Mouse (Mus musculus): ENCODE data around the gene Eml6. TPM values are rescaled to one million over a fixed set of nuclear protein-coding genes. Genes with fewer than 3 reads are reported as not detected.
"Not testable (repeated sequence)": the region's sequence is repeated elsewhere in the genome, so short reads cannot be mapped to it uniquely, and the experiment has no call there.

Eml6 gene
- polyA plus RNA-seq, 1 experiment from 2014 or later = 0.52 TPM

DNA sequence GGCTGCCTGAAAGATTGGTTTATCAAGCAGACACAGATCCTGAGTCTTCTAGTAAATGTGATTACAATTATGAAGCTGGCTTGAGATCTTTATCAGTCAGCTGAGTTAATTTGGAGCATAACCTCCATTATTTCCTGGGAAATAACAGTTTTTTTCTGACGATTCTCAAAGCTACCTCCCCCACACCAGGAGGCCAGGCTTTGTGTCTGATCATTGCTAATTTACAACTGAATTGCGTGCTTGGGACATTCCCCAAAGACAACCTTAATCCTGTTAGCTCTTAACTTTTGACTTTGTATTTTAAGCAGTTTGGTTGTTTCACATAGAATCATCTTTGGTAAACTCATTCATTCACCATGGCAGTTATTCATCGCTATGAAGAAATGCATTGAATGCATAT lies 148.6 kb downstream of the Eml6 start:
- H3K4me2 ChIP-seq = no peak overlapping the region
- ATAC-seq (replicated peaks; ENCODE audit: insufficient number of reproducible peaks, low FRiP score, low TSS enrichment) = no peak
- WGBS (ENCODE audit: insufficient replicate concordance) = 73% methylated on average over 3 of the region's 3 CpGs

DNA sequence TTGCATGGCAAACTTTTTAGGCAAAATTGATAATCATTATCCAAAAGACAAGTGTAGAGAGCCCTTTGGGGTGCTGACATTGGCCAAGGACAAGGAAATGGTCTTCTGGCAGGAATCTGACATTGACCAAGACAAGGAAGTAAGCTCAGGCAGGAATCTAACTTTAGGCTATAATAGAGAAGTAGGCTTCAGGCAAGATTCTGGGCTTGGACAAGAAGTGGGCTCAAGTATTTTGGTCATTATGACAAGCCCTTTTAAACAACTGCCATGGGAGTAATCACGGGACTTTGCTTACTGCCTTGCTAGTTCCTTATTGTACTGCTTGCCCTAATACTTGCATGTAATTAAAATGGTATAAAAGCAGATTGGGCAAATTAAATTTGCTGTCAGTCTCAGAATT lies 151.1 kb downstream of the Eml6 start:
- H3K4me3 ChIP-seq (ENCODE audit: low read depth, low read length); H3K9me3 ChIP-seq (replicated peaks; ENCODE audit: control insufficient read depth, low read length); H3K27me3 ChIP-seq (ENCODE audit: control insufficient read depth, insufficient read depth, low read length); H3K9ac ChIP-seq (ENCODE audit: low read depth, low read length); H3K4me2 ChIP-seq; H3K4me1 ChIP-seq (ENCODE audit: control insufficient read depth, insufficient read depth, low read length); H3K27ac ChIP-seq (ENCODE audit: low read depth, low read length); H3K36me3 ChIP-seq (ENCODE audit: control insufficient read depth, insufficient read depth, low read length); ATAC-seq (replicated peaks; ENCODE audit: insufficient number of reproducible peaks, low FRiP score, low TSS enrichment): not testable (repeated sequence)
- 83% methylated on average over 1 of the region's 1 CpGs for whole genome bisulfite sequencing (ENCODE audit: insufficient replicate concordance)

More for the DNA sequence above, 148.6 kb downstream of the Eml6 start:
- no peak overlapping the region for H3K4me3 ChIP-seq (ENCODE audit: low read depth, low read length)
- no peaks in the 10 kb centered on the region for H3K27me3 ChIP-seq (ENCODE audit: control insufficient read depth, insufficient read depth, low read length)
- no peaks in the 10 kb centered on the region for H3K36me3 ChIP-seq (ENCODE audit: control insufficient read depth, insufficient read depth, low read length)
- H3K9ac ChIP-seq (ENCODE audit: low read depth, low read length) = no peak overlapping the region
- H3K9me3 ChIP-seq (replicated peaks; ENCODE audit: control insufficient read depth, low read length) = no peaks in the 10 kb centered on the region
- H3K4me1 ChIP-seq (ENCODE audit: control insufficient read depth, insufficient read depth, low read length) = no peaks in the 10 kb centered on the region
- H3K27ac ChIP-seq (ENCODE audit: low read depth, low read length) = no peak overlapping the region

- H3K36me3 ChIP-seq (ENCODE audit: control insufficient read depth, insufficient read depth, low read length) = no peaks in the 10 kb centered on the region
- no peaks in the 10 kb centered on the region for H3K9me3 ChIP-seq (replicated peaks; ENCODE audit: control insufficient read depth, low read length)
- no peak overlapping the region for H3K4me2 ChIP-seq
- no peaks in the 10 kb centered on the region for H3K27me3 ChIP-seq (ENCODE audit: control insufficient read depth, insufficient read depth, low read length)
- H3K27ac ChIP-seq (ENCODE audit: low read depth, low read length) = no peak overlapping the region
- H3K4me3 ChIP-seq (ENCODE audit: low read depth, low read length) = no peak overlapping the region
- 75% methylated on average over 2 of the region's 2 CpGs for WGBS (ENCODE audit: insufficient replicate concordance)
- no peak overlapping the region for H3K9ac ChIP-seq (ENCODE audit: low read depth, low read length)
- no peaks in the 10 kb centered on the region for H3K4me1 ChIP-seq (ENCODE audit: control insufficient read depth, insufficient read depth, low read length)
- no peak for ATAC-seq (replicated peaks; ENCODE audit: insufficient number of reproducible peaks, low FRiP score, low TSS enrichment)
Observed at GRCm38 (mm10) chr11:29870174-29870573, 155.7 kb downstream of the Eml6 start.

DNA sequence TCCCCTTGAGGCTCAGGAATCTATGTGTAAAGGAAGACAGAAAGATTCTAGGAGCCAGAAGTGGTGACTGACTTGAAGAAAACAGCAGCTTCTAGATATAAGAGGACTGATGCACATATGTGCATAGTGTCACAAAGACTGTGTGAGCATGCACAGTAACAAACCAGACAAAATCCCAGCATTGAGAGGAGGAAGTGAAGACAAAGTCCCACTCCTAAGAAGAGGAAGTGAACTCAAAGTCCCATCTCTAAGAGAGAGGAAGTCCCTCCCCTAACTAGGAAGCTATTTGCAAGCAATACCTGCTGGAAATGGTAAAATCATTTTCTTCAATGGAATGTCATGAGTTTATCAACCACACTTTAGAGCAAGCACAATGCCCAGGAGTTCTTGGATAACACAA lies 161.6 kb downstream of the Eml6 start:
- Histone ChIP-seq H3K4me1 (ENCODE audit: control insufficient read depth, insufficient read depth, low read length) (no peaks in the 10 kb centered on the region), H3K9ac (ENCODE audit: low read depth, low read length) (no peak overlapping the region), H3K27ac (ENCODE audit: low read depth, low read length) (no peak overlapping the region), H3K4me3 (ENCODE audit: low read depth, low read length) (no peak overlapping the region), H3K27me3 (ENCODE audit: control insufficient read depth, insufficient read depth, low read length) (no peaks in the 10 kb centered on the region), H3K4me2 (no peak overlapping the region), H3K36me3 (ENCODE audit: control insufficient read depth, insufficient read depth, low read length) (no peaks in the 10 kb centered on the region), H3K9me3 (replicated peaks; ENCODE audit: control insufficient read depth, low read length) (no peaks in the 10 kb centered on the region)
- ATAC-seq (replicated peaks; ENCODE audit: insufficient number of reproducible peaks, low FRiP score, low TSS enrichment) = no peak

DNA sequence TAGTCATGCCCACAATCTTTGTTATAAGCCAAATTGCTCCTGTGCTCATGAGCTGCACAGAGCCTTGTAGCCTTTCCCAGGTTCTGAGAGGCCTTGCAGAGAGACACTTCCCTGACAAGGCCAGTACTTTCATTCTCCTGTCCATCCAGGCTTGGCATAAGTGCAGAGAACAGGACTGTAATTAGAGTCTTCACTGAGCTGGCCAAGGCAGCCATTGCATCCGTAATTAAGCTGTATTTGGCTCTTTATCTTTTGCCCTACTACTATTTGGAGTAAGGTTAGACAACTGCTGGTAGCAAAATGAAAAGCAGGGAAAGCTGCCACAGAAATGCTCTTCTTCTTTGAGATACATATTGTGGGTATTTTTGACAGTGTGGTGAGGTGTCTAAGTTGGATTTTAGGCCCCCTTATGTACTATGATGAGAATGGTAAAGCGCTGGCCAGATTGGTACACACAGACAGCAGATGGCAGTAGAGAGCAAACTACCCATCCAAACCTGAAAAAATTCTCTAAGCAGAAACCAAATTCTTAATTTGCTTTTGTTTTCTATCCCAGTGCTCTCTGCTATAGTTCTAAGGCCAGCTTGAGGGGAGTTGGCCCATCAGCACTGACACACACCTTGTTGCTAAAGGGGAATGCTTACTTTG lies 164.0 kb downstream of the Eml6 start:
- no peak overlapping the region for H3K27ac ChIP-seq (ENCODE audit: low read depth, low read length)
- no peak overlapping the region for H3K4me3 ChIP-seq (ENCODE audit: low read depth, low read length)
- ATAC-seq (replicated peaks; ENCODE audit: insufficient number of reproducible peaks, low FRiP score, low TSS enrichment) = no peak
- H3K4me2 ChIP-seq = no peak overlapping the region
- no peaks in the 10 kb centered on the region for H3K27me3 ChIP-seq (ENCODE audit: control insufficient read depth, insufficient read depth, low read length)
- no peaks in the 10 kb centered on the region for H3K9me3 ChIP-seq (replicated peaks; ENCODE audit: control insufficient read depth, low read length)
- no peak overlapping the region for H3K9ac ChIP-seq (ENCODE audit: low read depth, low read length)
- WGBS (ENCODE audit: insufficient replicate concordance) = 52% methylated on average over 2 of the region's 2 CpGs
- H3K4me1 ChIP-seq (ENCODE audit: control insufficient read depth, insufficient read depth, low read length) = no peaks in the 10 kb centered on the region
- no peaks in the 10 kb centered on the region for H3K36me3 ChIP-seq (ENCODE audit: control insufficient read depth, insufficient read depth, low read length)

DNA sequence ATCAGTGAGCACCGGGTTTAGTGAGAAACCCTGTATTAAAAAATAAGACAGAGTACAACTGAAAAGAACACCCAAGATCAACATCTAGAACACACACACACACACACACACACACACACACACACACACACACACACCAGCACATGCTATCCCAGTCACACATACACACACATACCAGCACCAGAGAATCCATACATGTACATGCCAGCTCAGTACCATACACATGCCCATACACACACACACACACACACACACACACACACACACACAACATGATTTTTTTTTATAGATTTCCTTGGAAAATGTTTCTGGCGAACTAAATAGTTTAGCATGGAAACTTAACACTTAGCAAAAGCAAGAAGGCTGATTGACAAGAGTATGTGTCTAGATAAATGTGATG lies 164.8 kb downstream of the Eml6 start:
- ATAC-seq (replicated peaks; ENCODE audit: insufficient number of reproducible peaks, low FRiP score, low TSS enrichment) = no peak
- H3K27ac ChIP-seq (ENCODE audit: low read depth, low read length) = no peak overlapping the region
- H3K9me3 ChIP-seq (replicated peaks; ENCODE audit: control insufficient read depth, low read length) = no peaks in the 10 kb centered on the region
- H3K27me3 ChIP-seq (ENCODE audit: control insufficient read depth, insufficient read depth, low read length) = no peaks in the 10 kb centered on the region
- no peak overlapping the region for H3K9ac ChIP-seq (ENCODE audit: low read depth, low read length)
- no peaks in the 10 kb centered on the region for H3K36me3 ChIP-seq (ENCODE audit: control insufficient read depth, insufficient read depth, low read length)
- WGBS (ENCODE audit: insufficient replicate concordance) = 78% methylated on average over 2 of the region's 2 CpGs
- H3K4me3 ChIP-seq (ENCODE audit: low read depth, low read length) = no peak overlapping the region
- H3K4me1 ChIP-seq (ENCODE audit: control insufficient read depth, insufficient read depth, low read length) = no peaks in the 10 kb centered on the region
- H3K4me2 ChIP-seq = no peak overlapping the region

DNA sequence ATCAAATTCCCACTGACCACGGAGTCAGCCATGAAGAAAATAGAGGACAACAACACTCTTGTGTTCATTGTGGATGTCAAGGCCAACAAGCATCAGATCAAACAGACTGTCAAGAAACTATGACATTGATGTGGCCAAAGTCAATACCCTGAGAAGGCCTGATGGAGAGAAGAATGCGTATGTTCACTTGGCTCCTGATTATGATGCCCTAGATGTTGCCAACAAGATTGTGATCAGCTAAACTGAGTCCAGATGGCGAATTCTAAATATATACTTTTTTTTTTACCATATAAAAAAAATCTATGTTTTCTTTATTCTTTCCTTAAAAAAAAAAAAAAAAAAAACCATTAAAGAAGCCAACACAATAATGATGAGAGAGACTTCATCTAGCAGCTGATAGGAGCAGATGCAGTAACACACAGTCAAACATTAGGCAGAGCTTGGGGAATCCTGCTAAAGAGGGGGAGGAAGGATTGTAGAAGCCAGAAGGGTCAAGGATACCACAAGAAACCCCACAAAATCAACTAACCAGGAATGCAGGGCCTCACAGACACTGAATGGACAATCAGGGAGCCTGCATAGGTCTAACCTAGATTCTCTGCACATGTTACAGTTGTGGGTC lies 185.1 kb downstream of the Eml6 start:
- 90% methylated on average over 3 of the region's 3 CpGs for WGBS (ENCODE audit: insufficient replicate concordance)
- no peaks in the 10 kb centered on the region for H3K9me3 ChIP-seq (replicated peaks; ENCODE audit: control insufficient read depth, low read length)
- no peaks in the 10 kb centered on the region for H3K27me3 ChIP-seq (ENCODE audit: control insufficient read depth, insufficient read depth, low read length)
- no peaks in the 10 kb centered on the region; the same call in none of the 2 replicates for H3K4me1 ChIP-seq (ENCODE audit: control insufficient read depth, insufficient read depth, low read length)
- H3K9ac ChIP-seq (ENCODE audit: low read depth, low read length) = no peak overlapping the region
- ATAC-seq (replicated peaks; ENCODE audit: insufficient number of reproducible peaks, low FRiP score, low TSS enrichment) = no peak
- peak overlapping the region; percentile 65 for H3K27ac ChIP-seq (ENCODE audit: low read depth, low read length)
- no peak overlapping the region for H3K4me2 ChIP-seq
- H3K36me3 ChIP-seq (ENCODE audit: control insufficient read depth, insufficient read depth, low read length) = no peaks in the 10 kb centered on the region
- H3K4me3 ChIP-seq (ENCODE audit: low read depth, low read length) = no peak overlapping the region

GRCm38 (mm10) chr11:29839781-29840180 lies 186.1 kb downstream of the Eml6 start:
- ATAC-seq (replicated peaks; ENCODE audit: insufficient number of reproducible peaks, low FRiP score, low TSS enrichment) = peak; percentile 94
- 22% methylated on average over 3 of the region's 3 CpGs for WGBS (ENCODE audit: insufficient replicate concordance)

DNA sequence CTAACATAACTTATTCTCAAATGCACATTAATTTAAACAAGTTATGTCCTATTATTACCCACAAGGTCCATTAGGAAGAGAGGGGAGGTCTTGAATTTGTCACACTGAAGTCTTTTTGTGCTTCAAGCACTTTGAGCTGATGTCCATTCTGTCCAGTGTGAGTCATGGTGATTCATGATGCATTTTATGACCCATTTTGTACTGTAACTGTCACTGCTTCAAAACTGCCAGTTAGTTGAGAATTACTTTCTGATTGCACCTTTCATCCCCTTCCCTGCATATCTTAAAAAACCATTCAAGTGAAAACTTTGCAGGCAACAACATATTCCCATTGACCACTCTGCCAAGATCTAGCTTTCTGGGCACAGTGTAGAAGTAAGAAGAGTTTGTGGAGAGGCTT lies 188.8 kb downstream of the Eml6 start:
- Histone ChIP-seq H3K4me3 (ENCODE audit: low read depth, low read length) (no peak overlapping the region), H3K4me2 (no peak overlapping the region), H3K27me3 (ENCODE audit: control insufficient read depth, insufficient read depth, low read length) (no peaks in the 10 kb centered on the region), H3K4me1 (ENCODE audit: control insufficient read depth, insufficient read depth, low read length) (no peaks in the 10 kb centered on the region; the same call in none of the 2 replicates), H3K27ac (ENCODE audit: low read depth, low read length) (no peak overlapping the region), H3K9ac (ENCODE audit: low read depth, low read length) (no peak overlapping the region), H3K9me3 (replicated peaks; ENCODE audit: control insufficient read depth, low read length) (no peaks in the 10 kb centered on the region), H3K36me3 (ENCODE audit: control insufficient read depth, insufficient read depth, low read length) (no peaks in the 10 kb centered on the region)
- ATAC-seq (replicated peaks; ENCODE audit: insufficient number of reproducible peaks, low FRiP score, low TSS enrichment) = no peak

More at GRCm38 (mm10) chr11:29839781-29840180, 186.1 kb downstream of the Eml6 start:
- Histone ChIP-seq H3K27me3 (ENCODE audit: control insufficient read depth, insufficient read depth, low read length) (no peaks in the 10 kb centered on the region), H3K4me2 (no peak overlapping the region), H3K4me3 (ENCODE audit: low read depth, low read length) (no peak overlapping the region), H3K27ac (ENCODE audit: low read depth, low read length) (peak overlapping the region; percentile 65; the same call in 1 of the 2 replicates), H3K9ac (ENCODE audit: low read depth, low read length) (no peak overlapping the region), H3K9me3 (replicated peaks; ENCODE audit: control insufficient read depth, low read length) (no peaks in the 10 kb centered on the region), H3K36me3 (ENCODE audit: control insufficient read depth, insufficient read depth, low read length) (no peaks in the 10 kb centered on the region), H3K4me1 (ENCODE audit: control insufficient read depth, insufficient read depth, low read length) (no peaks in the 10 kb centered on the region; the same call in none of the 2 replicates)
